Mouse (Mus musculus) hindbrain, embryonic 16.5 days (tissue): ENCODE measurements around the gene AW011738. TPM values are rescaled to one million over a fixed set of nuclear protein-coding genes. Genes with fewer than 3 reads are reported as not detected.

ENCODE experiments used
- ATAC-seq: fragments of 200-750 bp; cut with Nextera tagmentation; 2 replicates; pipeline ENCODE4 v1.8.0; 2017; ENCODE audit warnings: moderate TSS enrichment, moderate library complexity
- H3K27ac ChIP-seq: fragments of 300-500 bp; sonication (generic); 2 replicates; pipeline ENCODE4 v1.5.1; 2014; ENCODE audit warnings: low read depth, mild to moderate bottlenecking, control low read depth, low read length, moderate library complexity
- H3K27me3 ChIP-seq: fragments of 300-500 bp; sonication (generic); replicated peaks from 2 replicates; pipeline ENCODE4 v1.6.1; 2014; ENCODE audit warnings: low read length; ENCODE audit not compliant: control insufficient read depth, insufficient read depth
- H3K36me3 ChIP-seq: fragments of 300-500 bp; sonication (generic); 2 replicates; pipeline ENCODE4 v1.6.1; 2014; ENCODE audit warnings: mild to moderate bottlenecking, low read length, moderate library complexity, mixed read lengths; ENCODE audit not compliant: control insufficient read depth, insufficient read depth
- H3K4me1 ChIP-seq: fragments of 300-500 bp; sonication (generic); 2 replicates; pipeline ENCODE4 v1.6.1; 2014; ENCODE audit warnings: low read depth, low read length; ENCODE audit not compliant: control insufficient read depth, insufficient read depth
- H3K4me2 ChIP-seq: fragments of 300-500 bp; sonication (generic); 2 replicates; pipeline ENCODE4 v1.6.1; 2014; ENCODE audit warnings: mild to moderate bottlenecking, low read length, control low read depth, moderate library complexity
- H3K4me3 ChIP-seq: fragments of 300-500 bp; sonication (generic); 2 replicates; pipeline ENCODE4 v1.5.1; 2014; ENCODE audit warnings: mild to moderate bottlenecking, low read length, control low read depth, moderate library complexity
- H3K9ac ChIP-seq: fragments of 300-500 bp; sonication (generic); 2 replicates; pipeline ENCODE4 v1.6.1; 2014; ENCODE audit warnings: low read depth, mild to moderate bottlenecking, control low read depth, low read length, moderate library complexity
- H3K9me3 ChIP-seq: fragments of 300-500 bp; sonication (generic); 2 replicates; pipeline ENCODE4 v1.6.1; 2014; ENCODE audit warnings: mild to moderate bottlenecking, low read length, moderate library complexity; ENCODE audit not compliant: control insufficient read depth
- WGBS: fragments of 180-500 bp; shearing (Covaris S2); extraction: QIAGEN DNeasy Blood & Tissue Kit; methylation state at CpG from one replicate; pipeline ENCODE4 v1.1.7; 2014; 5-methylcytosine and 5-hydroxymethylcytosine counted together
- microRNA-seq: library from miRNA; unstranded; fragments of <30 nt; microRNA quantifications from one replicate; pipeline ENCODE4, GENCODE M21; 2017
- polyA plus RNA-seq: library from polyadenylated mRNA; unstranded; fragments of >200 nt; fragmentation: Nextera tagmentation; extraction: Ambion mirVana; gene quantifications from 2 replicates; pipeline ENCODE4 v1.2.1, GENCODE M21; 2015

AW011738 gene
- polyA plus RNA-seq, 1 experiment from 2014 or later, result 5.3 TPM

GRCm38 (mm10) chr4:156252140-156252539, 49.0 kb downstream of the AW011738 start:
- H3K9me3 ChIP-seq, result no peaks in the 10 kb centered on the region
- no peak overlapping the region for H3K9ac ChIP-seq
- H3K4me1 ChIP-seq, result peaks cover 8% of the 10 kb centered on the region; the same call in 1 of the 2 replicates
- H3K36me3 ChIP-seq, result peaks cover 13% of the 10 kb centered on the region
- H3K4me3 ChIP-seq, result no peak overlapping the region
- no peak overlapping the region for H3K4me2 ChIP-seq
- WGBS, result 37% methylated on average over 7 of the region's 7 CpGs
- H3K27ac ChIP-seq, result no peak overlapping the region
- peaks cover 12% of the 10 kb centered on the region for H3K27me3 ChIP-seq
- ATAC-seq, result 0 out of 2 replicates have a peak, but pooled peaks have one; percentile 24

GRCm38 (mm10) chr4:156252619-156253018, 49.5 kb downstream of the AW011738 start:
- no peak for ATAC-seq
- Histone ChIP-seq H3K27me3 (peaks cover 12% of the 10 kb centered on the region), H3K4me2 (no peak overlapping the region), H3K4me1 (peaks cover 8% of the 10 kb centered on the region; the same call in 1 of the 2 replicates), H3K4me3 (no peak overlapping the region), H3K9ac (no peak overlapping the region), H3K27ac (no peak overlapping the region), H3K36me3 (peaks cover 9% of the 10 kb centered on the region), H3K9me3 (no peaks in the 10 kb centered on the region)
- 34% methylated on average over 3 of the region's 3 CpGs for WGBS

GRCm38 (mm10) chr4:156253043-156253442, 49.9 kb downstream of the AW011738 start:
- Histone ChIP-seq H3K27ac (no peak overlapping the region), H3K36me3 (peaks cover 5% of the 10 kb centered on the region; the same call in 1 of the 2 replicates), H3K4me1 (peaks cover 8% of the 10 kb centered on the region; the same call in 1 of the 2 replicates), H3K27me3 (peaks cover 12% of the 10 kb centered on the region), H3K4me2 (no peak overlapping the region), H3K4me3 (no peak overlapping the region), H3K9ac (no peak overlapping the region), H3K9me3 (no peaks in the 10 kb centered on the region)
- ATAC-seq, result no peak; the same call in 1 of the 2 replicates
- WGBS, result 45% methylated on average over 7 of the region's 7 CpGs

GRCm38 (mm10) chr4:156254361-156255077, 51.4 kb downstream of the AW011738 start:
- ATAC-seq, result peak; percentile 70
- Histone ChIP-seq H3K9ac (peak overlapping the region; percentile 29; the same call in 1 of the 2 replicates), H3K36me3 (no peaks in the 10 kb centered on the region), H3K9me3 (no peaks in the 10 kb centered on the region), H3K27me3 (peaks cover 12% of the 10 kb centered on the region), H3K4me2 (peak overlapping the region; percentile 45), H3K4me1 (peaks cover 8% of the 10 kb centered on the region; the same call in 1 of the 2 replicates), H3K27ac (no peak overlapping the region), H3K4me3 (peak overlapping the region; percentile 21)
- 2% methylated on average over 25 of the region's 30 CpGs for WGBS

Small RNA genes lying within 50 kb of the gene (microRNA-seq; reads per million reads assigned to microRNA genes)
- 1.2 reads per million for gene Mir7658

Other genes starting within 250 kb of the AW011738 start
- gene C1qtnf12, start 241.0 kb upstream of the AW011738 start, polyA plus RNA-seq, result 13.9 and 16.4 TPM in 2 replicates
- gene B3galt6, start 210.7 kb upstream of the AW011738 start, polyA plus RNA-seq, result 35.5 and 35.7 TPM in 2 replicates
- gene Sdf4, start 210.4 kb upstream of the AW011738 start, polyA plus RNA-seq, result 120 and 124 TPM in 2 replicates
- gene Tnfrsf4, start 189.5 kb upstream of the AW011738 start, polyA plus RNA-seq, result 0.64 TPM in 1 of 2 replicates, not detected in the other
- gene Tnfrsf18, start 177.1 kb upstream of the AW011738 start, polyA plus RNA-seq, result 1.7 and 1.8 TPM in 2 replicates
- gene Ttll10, start 143.9 kb upstream of the AW011738 start, polyA plus RNA-seq, result not detected in 2 replicates
- 28.0 and 31.3 TPM in 2 replicates for gene 9430015G10Rik, start 93.3 kb upstream of the AW011738 start, polyA plus RNA-seq
- gene Rnf223, start 72.8 kb upstream of the AW011738 start, polyA plus RNA-seq, result 0.40 and 0.52 TPM in 2 replicates
- 94.4 and 118 TPM in 2 replicates for gene Agrn, start 5.8 kb upstream of the AW011738 start, polyA plus RNA-seq
- 1.4 and 1.8 TPM in 2 replicates for gene Isg15, start 2.5 kb upstream of the AW011738 start, polyA plus RNA-seq
- gene Perm1, start 12.6 kb downstream of the AW011738 start, polyA plus RNA-seq, result 2.2 and 2.4 TPM in 2 replicates
- 26.2 and 29.2 TPM in 2 replicates for gene Plekhn1, start 31.6 kb downstream of the AW011738 start, polyA plus RNA-seq
- gene Noc2l, start 32.7 kb downstream of the AW011738 start, polyA plus RNA-seq, result 43.2 and 48.7 TPM in 2 replicates
- gene Samd11, start 52.4 kb downstream of the AW011738 start, polyA plus RNA-seq, result 1.9 and 2.0 TPM in 2 replicates
- not detected in 2 replicates for gene Vmn2r-ps159, start 127.8 kb downstream of the AW011738 start, polyA plus RNA-seq